Mouse (Mus musculus) mouse trophoblast stem cell (cell line): ENCODE data around the gene Cerk.
"Not testable (repeated sequence)": the region's sequence is repeated elsewhere in the genome, so short reads cannot be mapped to it uniquely, and the experiment has no call there.

Source experiments
- in situ Hi-C, 2 experiments: fragments of 300-500 bp; cut with MseI, MboI; formaldehyde crosslinking; loops; 2 replicates in 1 of 2; 3 replicates in 1 of 2; pipeline ENCODE4 v1.15.1; 2025

The Cerk gene

GRCm38 (mm10) chr15:86164718-86165345, 21.1 kb downstream of the Cerk start:
- in situ Hi-C loops = no loop called here

DNA sequence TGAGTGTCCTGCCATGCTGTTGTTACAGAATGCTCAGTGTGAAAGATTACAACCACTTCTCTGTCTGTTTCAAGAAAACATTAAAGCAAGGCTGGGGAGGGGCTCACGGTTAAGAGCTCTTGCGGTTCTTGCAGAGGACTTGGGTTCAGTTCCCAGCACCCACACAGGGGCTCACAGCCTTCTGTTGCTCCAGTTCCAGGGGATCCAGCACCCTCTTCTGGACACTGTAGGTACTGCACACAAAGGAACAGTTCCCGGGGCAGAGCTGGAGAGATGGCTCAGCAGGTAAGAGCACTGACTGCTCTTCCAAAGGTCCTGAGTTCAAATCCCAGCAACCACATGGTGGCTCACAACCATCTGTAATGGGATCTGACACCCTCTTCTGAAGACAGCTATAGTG, 24.1 kb downstream of the Cerk start:
- in situ Hi-C loops = not testable (repeated sequence)

- in situ Hi-C loops = no loop called here
Observed at GRCm38 (mm10) chr15:86160906-86161305, 25.0 kb downstream of the Cerk start.

- in situ Hi-C loops = no loop called here
Observed at GRCm38 (mm10) chr15:86159719-86160118, 26.2 kb downstream of the Cerk start.

GRCm38 (mm10) chr15:86159093-86159492, 26.8 kb downstream of the Cerk start:
- in situ Hi-C loops = no loop called here

DNA sequence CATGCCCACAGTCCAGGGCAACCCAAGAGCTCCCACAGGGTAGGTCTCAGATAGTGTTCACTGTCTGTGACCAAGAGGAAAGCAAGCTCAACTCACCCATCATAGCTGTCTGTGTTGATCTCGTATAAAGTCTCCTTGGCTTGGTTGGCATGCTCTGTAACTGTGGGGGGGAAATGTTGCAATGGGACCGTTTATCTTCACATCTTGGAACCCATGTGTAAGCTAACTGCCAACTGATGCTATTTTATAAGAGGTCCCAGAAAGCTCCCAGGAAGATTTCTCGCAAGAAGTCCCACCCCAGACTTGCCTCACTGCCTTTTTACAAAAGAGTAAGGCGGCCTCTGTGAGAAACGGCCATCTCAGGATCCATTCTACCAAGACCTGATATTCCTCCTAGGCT, 29.4 kb downstream of the Cerk start:
- in situ Hi-C loops = no loop called here

DNA sequence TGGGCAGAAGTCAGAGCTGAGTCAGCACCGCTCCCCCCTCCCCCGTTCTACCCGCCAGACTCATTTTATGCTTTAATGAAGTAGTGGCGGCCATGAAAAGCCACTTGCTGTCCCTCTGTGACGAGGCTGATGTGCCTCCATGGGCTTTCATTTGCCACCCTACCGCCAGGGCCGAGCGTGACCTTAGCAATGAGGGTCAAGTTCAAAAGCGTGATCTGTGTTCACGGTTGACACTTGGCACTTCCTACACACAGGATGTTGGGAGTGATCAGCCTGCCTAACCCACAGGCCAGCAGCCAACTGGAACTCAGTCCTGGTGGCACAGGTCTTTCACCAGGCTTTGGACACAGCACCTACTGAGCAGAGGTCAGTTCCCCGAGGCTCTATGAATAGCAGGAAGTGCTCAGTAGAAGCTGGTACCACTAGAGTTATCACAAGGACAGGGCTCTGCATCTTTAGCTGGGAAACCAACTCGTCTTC, 32.4 kb downstream of the Cerk start:
- in situ Hi-C loops = loop anchor here in 1 of 2 experiments (5.0 kb wide), 1 partner anchor 49 kb away; no protein-coding TSS in a partner anchor

- in situ Hi-C loops = loop anchor here in 1 of 2 experiments (5.0 kb wide), 1 partner anchor 52 kb away; no protein-coding TSS in a partner anchor
Observed at GRCm38 (mm10) chr15:86150593-86150992, 35.3 kb downstream of the Cerk start.

GRCm38 (mm10) chr15:86146922-86147321, 39.0 kb downstream of the Cerk start:
- in situ Hi-C loops = loop anchor here in 1 of 2 experiments (25.0 kb wide), 1 partner anchor 235 kb away; no protein-coding TSS in a partner anchor

DNA sequence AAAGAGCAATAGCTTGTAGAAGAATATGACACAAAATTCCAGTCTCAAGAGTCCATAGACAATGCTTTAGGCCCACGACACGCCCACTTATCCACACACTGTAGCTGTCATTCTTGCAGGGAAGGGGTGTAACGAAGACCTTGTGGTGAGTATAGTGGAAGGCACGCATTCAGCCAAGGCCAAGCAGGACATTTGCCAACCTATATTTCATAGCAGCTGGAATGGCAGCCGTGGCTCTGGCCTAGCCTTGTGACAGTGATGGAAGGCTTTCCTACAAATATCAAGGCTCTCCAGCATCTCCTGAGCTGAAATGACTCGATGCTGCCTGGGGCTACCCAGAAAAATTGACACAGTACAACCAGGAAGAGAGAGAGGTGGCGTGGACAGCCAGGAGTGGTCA, 40.9 kb downstream of the Cerk start:
- in situ Hi-C loops = loop anchor here in 1 of 2 experiments (25.0 kb wide), 1 partner anchor 233 kb away; no protein-coding TSS in a partner anchor

DNA sequence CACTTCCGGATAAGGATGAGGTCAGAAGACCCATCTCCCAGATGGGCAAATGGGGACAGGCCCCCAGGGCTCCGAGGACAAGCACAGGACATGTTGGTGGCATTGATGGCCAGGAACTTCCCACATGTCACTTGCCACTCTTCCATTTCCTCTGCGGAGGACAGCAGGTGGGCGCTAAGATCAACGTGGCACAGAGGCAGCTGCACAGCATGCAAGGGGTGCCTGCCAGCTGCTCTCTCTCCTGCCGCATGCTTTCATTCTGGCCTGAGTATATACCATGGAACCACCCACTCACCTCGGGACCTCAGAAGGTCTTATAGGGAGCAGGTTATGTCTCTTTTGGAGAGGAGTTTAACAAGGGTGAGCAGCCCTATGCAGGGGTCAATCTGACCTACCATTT, 41.4 kb downstream of the Cerk start:
- in situ Hi-C loops = loop anchor here in 1 of 2 experiments (25.0 kb wide), 1 partner anchor 232 kb away; no protein-coding TSS in a partner anchor

GRCm38 (mm10) chr15:86140323-86140722, 45.6 kb downstream of the Cerk start:
- in situ Hi-C loops = loop anchor here in 1 of 2 experiments (25.0 kb wide), 1 partner anchor 228 kb away; no protein-coding TSS in a partner anchor

GRCm38 (mm10) chr15:86137638-86138037, 48.3 kb downstream of the Cerk start:
- in situ Hi-C loops = loop anchor here (5.0 to 25.0 kb wide), 3 partner anchors 85 to 243 kb away; no protein-coding TSS in a partner anchor

GRCm38 (mm10) chr15:86134941-86135783, 50.8 kb downstream of the Cerk start:
- in situ Hi-C loops = loop anchor here (5.0 to 25.0 kb wide), 3 partner anchors 83 to 240 kb away; no protein-coding TSS in a partner anchor

DNA sequence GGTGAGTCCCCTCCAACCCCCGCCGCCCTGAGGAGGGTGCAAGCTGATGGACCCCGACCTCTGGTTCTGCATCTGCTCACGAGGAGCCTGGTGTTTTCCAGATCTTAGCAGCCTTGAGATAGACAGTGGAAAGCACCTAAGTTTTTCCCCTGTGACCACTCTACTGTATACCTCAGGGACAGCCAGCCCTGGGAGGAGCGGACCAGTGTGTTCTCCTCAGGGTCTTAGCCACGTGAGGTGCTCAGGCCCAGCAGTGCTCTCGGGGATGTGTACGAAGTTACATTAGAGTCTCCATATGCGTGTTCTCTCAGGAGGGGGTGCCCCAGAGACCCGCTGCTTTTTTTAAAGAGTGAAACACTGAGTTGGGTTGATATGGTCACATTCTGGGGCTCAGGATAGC, 55.3 kb downstream of the Cerk start:
- in situ Hi-C loops = loop anchor here (10.0 to 25.0 kb wide), 2 partner anchors 218 to 236 kb away; no protein-coding TSS in a partner anchor

GRCm38 (mm10) chr15:86129036-86129435, 56.9 kb downstream of the Cerk start:
- in situ Hi-C loops = loop anchor here in 1 of 2 experiments (25.0 kb wide), 1 partner anchor 217 kb away; no protein-coding TSS in a partner anchor

DNA sequence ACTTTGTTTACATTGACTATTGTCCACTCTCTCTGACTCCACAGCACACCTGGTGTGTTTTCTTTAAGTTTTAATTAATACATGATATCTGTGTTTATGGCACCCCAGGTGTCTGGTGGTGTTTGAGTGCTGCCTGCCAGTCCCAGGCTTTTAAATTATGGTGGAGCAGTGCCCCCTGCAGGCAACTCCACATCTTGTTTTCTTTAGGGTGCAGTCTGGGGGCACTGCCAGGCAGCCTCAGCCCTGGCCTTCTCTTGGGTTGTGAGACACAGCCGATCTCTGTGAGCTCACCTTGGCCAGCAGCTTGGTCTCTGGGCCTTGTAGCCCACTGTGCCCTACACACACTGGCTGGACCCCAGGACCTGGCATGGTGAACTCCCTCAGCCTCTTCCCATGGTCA, 61.6 kb downstream of the Cerk start:
- in situ Hi-C loops = no loop called here

DNA sequence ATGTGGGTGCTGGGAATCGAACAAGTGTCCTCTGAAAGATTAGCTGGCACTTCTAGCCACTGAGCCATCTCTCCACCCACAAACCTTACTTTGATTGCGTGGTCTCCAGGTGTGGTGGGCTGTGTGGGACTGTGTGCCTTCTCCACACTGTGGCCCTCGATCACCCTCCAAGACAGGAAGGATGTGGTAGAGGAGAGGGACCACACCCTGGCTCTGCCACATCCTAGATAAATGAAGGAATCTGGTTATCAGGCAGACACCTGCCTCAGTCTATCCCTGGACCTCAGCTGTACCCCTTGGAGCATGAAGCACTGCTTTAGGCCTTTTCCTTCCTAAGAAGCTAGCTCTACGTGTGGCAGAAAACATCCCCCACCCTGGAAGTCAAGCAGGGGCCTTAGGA, 62.5 kb downstream of the Cerk start:
- in situ Hi-C loops = no loop called here

DNA sequence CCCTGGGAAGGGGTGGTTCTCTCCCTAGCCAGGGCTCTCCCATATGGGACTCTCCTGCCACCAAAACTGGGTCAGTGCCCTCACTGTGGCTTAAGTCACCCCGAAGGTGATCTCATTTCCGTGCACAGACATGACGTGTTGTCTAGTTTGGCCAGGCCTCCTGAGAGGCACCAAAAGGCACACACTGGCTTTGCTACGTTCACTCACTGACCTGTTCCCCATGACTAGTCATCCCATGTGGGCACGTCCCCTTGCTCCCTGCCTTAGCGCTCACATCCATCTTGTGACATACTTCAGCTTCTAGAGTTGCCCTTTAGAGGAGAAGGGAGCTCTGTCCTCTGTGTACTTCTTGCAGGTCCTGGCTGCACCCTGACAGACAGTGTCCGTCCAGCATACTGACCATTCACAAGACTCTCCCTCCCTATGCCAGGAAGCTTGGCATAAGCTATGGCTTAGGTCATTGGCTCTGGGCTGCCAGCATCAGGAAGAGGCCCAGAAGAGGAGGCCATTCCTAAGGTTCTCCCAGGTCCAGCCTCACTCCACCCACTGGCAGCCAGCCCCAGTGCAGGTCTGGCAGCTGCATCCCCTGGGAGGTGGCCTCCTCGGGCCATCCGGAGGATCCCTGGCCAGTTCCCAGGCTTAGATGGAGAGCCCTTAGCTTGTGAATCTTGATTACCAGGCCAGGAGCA, 63.5 kb downstream of the Cerk start:
- in situ Hi-C loops = no loop called here

DNA sequence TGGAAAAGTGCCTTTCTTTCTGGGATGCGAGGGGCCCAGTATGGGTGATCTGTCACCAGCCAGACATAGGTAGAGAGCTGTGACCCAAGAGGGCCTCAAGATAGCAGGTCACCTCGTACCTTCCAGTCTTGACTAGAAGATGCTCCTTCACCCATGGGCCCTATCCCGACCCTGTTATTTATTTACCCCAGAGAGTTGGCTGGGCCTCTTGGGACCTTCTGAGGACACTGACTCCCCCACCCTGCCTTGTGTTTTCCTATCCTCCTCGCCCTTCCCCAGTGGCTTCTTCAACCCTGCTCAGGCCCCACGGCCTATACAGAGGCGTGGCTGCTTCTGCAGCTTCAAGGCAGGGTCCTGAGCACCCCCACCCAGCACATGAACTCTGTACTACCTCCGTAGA, 66.8 kb downstream of the Cerk start:
- in situ Hi-C loops = no loop called here
